Mouse (Mus musculus) limb, embryonic 12.5 days (tissue): Measurements from ENCODE around the gene Slc17a7. TPM values are rescaled to one million over a fixed set of nuclear protein-coding genes. Genes with fewer than 3 reads are reported as not detected.
"Not testable (repeated sequence)": the region's sequence is repeated elsewhere in the genome, so short reads cannot be mapped to it uniquely, and the experiment has no call there.

ENCODE experiments used
- ATAC-seq: fragments of 200-750 bp; cut with Nextera tagmentation; 2 replicates; pipeline ENCODE4 v1.8.0; 2017; ENCODE audit warnings: low read depth, moderate TSS enrichment; ENCODE audit not compliant: insufficient number of reproducible peaks, insufficient read depth, low FRiP score, low TSS enrichment
- H3K27ac ChIP-seq: fragments of 300-500 bp; sonication (generic); 2 replicates; pipeline ENCODE4 v1.5.1; 2016; ENCODE audit warnings: mild to moderate bottlenecking, moderate library complexity
- H3K27me3 ChIP-seq: fragments of 300-500 bp; sonication (generic); 2 replicates; pipeline ENCODE4 v1.6.1; 2016; ENCODE audit warnings: mild to moderate bottlenecking, moderate library complexity
- H3K36me3 ChIP-seq: fragments of 300-500 bp; sonication (generic); 2 replicates; pipeline ENCODE4 v1.6.1; 2016; ENCODE audit warnings: mild to moderate bottlenecking, moderate library complexity
- H3K4me1 ChIP-seq: fragments of 300-500 bp; sonication (generic); replicated peaks from 2 replicates; pipeline ENCODE4 v1.6.1; 2016
- H3K4me2 ChIP-seq: fragments of 300-500 bp; sonication (generic); 2 replicates; pipeline ENCODE4 v1.6.1; 2016; ENCODE audit warnings: mild to moderate bottlenecking, moderate library complexity
- H3K4me3 ChIP-seq: fragments of 300-500 bp; sonication (generic); replicated peaks from 2 replicates; pipeline ENCODE4 v1.5.1; 2016; ENCODE audit warnings: mild to moderate bottlenecking
- H3K9ac ChIP-seq: fragments of 300-500 bp; sonication (generic); replicated peaks from 2 replicates; pipeline ENCODE4 v1.6.1; 2016; ENCODE audit warnings: mild to moderate bottlenecking, moderate library complexity
- H3K9me3 ChIP-seq: fragments of 300-500 bp; sonication (generic); 2 replicates; pipeline ENCODE4 v1.6.1; 2016; ENCODE audit warnings: mild to moderate bottlenecking, moderate library complexity
- WGBS: fragments of 180-500 bp; shearing (Covaris S2); methylation state at CpG from one replicate; pipeline ENCODE4 v1.1.7; 2016; 5-methylcytosine and 5-hydroxymethylcytosine counted together
- polyA plus RNA-seq: library from polyadenylated mRNA; unstranded; fragments of >200 nt; fragmentation: Nextera tagmentation; extraction: Ambion mirVana; gene quantifications from 2 replicates; pipeline ENCODE4 v1.2.1, GENCODE M21; 2016

The Slc17a7 gene
- polyA plus RNA-seq, 1 experiment from 2014 or later: 0.25 TPM

DNA sequence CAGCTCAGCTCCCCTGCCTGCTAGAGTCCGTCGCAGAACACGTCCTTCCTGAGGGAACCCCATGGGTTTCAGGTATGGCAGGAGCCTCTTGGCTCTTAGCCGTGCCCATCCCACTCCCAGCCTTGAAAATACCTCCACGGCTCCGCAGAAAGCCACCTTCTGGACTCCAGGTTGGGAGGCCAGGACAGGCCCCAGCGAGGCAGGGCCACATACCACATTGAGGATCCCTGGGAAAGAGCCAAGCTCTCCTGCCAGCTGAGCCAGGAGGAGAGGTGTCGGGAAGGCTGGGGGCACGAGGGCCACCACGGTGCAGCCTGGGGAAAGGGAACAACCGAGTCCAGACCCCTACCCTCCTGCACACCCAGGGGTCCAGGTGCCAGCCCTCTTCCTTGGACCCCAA lies 16.5 kb upstream of the Slc17a7 start:
- no peaks in the 10 kb centered on the region for H3K9me3 ChIP-seq
- H3K27ac ChIP-seq: no peak overlapping the region
- WGBS: 88% methylated on average over 11 of the region's 11 CpGs
- no peaks in the 10 kb centered on the region for H3K27me3 ChIP-seq
- peaks cover 63% of the 10 kb centered on the region for H3K36me3 ChIP-seq
- H3K9ac ChIP-seq: no peak overlapping the region
- no peak overlapping the region for H3K4me3 ChIP-seq
- ATAC-seq: no peak
- no peak overlapping the region for H3K4me2 ChIP-seq
- peaks cover 15% of the 10 kb centered on the region for H3K4me1 ChIP-seq

DNA sequence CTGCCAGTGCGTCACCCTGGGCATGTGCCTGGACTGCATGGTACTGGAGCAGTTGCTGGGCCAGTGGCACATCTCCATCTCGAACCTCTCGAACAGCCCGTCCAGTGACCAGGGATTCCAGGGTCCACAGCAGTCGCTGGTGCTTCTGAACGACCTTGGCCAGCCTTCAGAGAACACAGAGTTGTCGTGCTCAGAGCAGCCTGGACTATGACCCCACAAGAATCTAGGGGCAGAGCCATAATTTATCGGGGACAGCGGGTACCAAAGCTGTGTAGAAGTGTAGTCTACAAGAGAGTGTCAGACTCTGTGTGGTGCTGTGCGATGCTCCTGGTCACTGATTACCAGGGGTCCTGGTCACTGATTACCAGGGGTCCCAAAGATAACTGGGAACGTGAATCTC lies 15.8 kb upstream of the Slc17a7 start:
- Histone ChIP-seq H3K4me3 (no peak overlapping the region), H3K9me3 (no peaks in the 10 kb centered on the region), H3K27ac (no peak overlapping the region), H3K36me3 (peaks cover 57% of the 10 kb centered on the region), H3K9ac (no peak overlapping the region), H3K27me3 (no peaks in the 10 kb centered on the region), H3K4me1 (peaks cover 15% of the 10 kb centered on the region), H3K4me2 (no peak overlapping the region)
- 91% methylated on average over 11 of the region's 11 CpGs for whole genome bisulfite sequencing
- ATAC-seq: no peak

DNA sequence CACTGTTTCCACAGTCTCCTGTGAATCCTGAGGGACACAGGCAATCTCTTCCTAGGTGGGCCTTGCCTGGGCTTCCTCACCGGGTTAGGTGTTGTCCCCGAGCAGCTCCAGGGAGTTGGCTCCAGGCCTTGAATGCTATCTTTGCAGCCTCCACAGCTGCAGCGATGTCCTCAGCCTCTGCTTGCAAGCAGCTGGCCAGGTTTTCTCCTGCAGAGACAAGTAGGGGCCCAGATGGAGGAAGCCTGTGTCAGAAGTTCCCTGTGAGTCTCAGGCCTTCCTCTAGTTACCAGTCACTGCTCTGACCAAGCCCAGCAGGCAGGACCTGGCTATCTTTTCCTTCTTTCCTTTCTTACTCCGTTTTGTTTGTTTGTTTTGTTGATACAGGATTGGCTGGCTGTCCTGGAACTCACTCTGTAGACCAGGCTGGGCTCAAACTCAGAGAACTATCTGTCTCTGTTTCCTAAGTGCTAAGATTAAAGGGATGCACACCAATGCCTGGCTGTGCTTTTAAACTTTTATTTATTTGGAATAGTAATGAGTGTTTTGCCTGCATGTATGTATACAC lies 15.1 kb upstream of the Slc17a7 start:
- H3K27ac ChIP-seq: no peak overlapping the region
- no peaks in the 10 kb centered on the region for H3K9me3 ChIP-seq
- no peak for ATAC-seq
- no peaks in the 10 kb centered on the region for H3K27me3 ChIP-seq
- no peak overlapping the region for H3K4me3 ChIP-seq
- no peak overlapping the region for H3K9ac ChIP-seq
- 68% methylated on average over 4 of the region's 4 CpGs for WGBS
- H3K36me3 ChIP-seq: peaks cover 50% of the 10 kb centered on the region
- H3K4me1 ChIP-seq: peaks cover 19% of the 10 kb centered on the region
- H3K4me2 ChIP-seq: no peak overlapping the region

DNA sequence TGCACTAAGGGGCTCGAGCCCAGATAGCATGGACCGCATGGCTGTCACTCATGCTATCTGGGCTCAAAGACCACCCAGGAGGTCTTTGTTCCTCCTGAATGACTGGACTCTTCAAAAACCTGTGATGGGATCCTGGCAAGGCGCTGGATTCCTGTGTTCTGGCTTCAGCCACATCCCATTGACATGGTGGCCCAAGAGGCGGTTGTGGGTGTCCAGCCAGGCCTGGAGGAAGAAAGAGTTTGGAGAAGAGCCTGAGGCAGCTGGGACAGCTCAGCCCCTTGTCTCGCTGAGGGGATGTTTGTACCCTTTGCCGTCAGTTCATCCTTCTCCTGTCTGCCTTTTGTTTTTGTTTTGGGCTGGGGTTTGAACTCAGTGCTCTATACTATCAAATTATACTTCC lies 14.2 kb upstream of the Slc17a7 start:
- Histone ChIP-seq H3K27ac (no peak overlapping the region), H3K9me3 (no peaks in the 10 kb centered on the region), H3K9ac (no peak overlapping the region), H3K36me3 (peaks cover 41% of the 10 kb centered on the region), H3K4me2 (no peak overlapping the region), H3K4me3 (no peak overlapping the region), H3K4me1 (peaks cover 20% of the 10 kb centered on the region), H3K27me3 (no peaks in the 10 kb centered on the region)
- ATAC-seq: no peak
- WGBS: 73% methylated on average over 6 of the region's 6 CpGs

DNA sequence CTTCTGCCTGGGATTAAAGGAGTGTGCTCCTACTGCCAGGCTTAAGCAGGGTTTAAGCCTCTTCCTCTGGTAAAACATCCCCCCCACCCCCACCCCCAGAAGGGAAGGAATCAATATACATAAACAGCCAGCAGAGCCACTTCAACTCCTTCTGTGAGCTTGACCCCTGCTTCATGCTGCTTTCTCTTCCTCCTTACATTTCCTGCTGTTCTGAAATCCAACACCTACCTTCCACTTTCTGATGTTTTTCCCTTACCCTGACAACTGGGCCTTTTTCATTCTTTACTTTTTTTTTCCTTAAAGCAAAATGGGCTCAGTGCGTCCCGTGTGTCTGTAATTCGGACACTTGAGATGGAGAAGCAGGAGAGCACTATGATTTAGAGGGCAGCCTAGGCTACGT lies 13.4 kb upstream of the Slc17a7 start:
- no peak for ATAC-seq
- peaks cover 27% of the 10 kb centered on the region for H3K4me1 ChIP-seq
- peak overlapping the region; percentile 38; the same call in 1 of the 2 replicates for H3K9ac ChIP-seq
- H3K4me3 ChIP-seq: no peak overlapping the region
- no peaks in the 10 kb centered on the region for H3K9me3 ChIP-seq
- peak overlapping the region; percentile 62 for H3K27ac ChIP-seq
- H3K36me3 ChIP-seq: peaks cover 33% of the 10 kb centered on the region
- H3K4me2 ChIP-seq: no peak overlapping the region
- H3K27me3 ChIP-seq: no peaks in the 10 kb centered on the region
- WGBS: 45% methylated on average over 4 of the region's 4 CpGs

DNA sequence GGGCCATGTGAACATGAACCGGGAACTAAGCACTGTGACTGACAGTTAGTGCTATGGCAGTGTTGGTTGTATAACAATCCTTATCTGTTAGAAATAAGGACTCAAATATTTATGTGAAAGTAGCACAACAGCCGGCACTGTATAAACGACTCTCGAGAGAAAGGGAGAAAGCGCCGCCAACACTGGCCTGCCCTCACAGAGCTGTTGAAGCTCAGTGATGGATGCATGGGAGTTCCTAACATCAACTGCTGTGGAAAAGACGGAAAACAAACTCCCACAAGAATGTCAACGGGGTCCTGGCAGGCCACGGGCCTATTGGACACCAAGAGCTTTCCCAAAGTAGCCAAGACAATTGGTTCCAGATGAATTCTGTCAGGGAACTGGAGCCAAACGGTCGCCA lies 12.4 kb upstream of the Slc17a7 start:
- Histone ChIP-seq H3K4me3 (no peak overlapping the region), H3K27me3 (no peaks in the 10 kb centered on the region), H3K9ac (0 out of 2 replicates have a peak overlapping the region, but pooled peaks have one; percentile 34), H3K4me2 (no peak overlapping the region), H3K27ac (0 out of 2 replicates have a peak overlapping the region, but pooled peaks have one; percentile 62), H3K9me3 (no peaks in the 10 kb centered on the region), H3K36me3 (peaks cover 27% of the 10 kb centered on the region), H3K4me1 (peaks cover 31% of the 10 kb centered on the region)
- 26% methylated on average over 11 of the region's 11 CpGs for WGBS
- ATAC-seq: no peak

DNA sequence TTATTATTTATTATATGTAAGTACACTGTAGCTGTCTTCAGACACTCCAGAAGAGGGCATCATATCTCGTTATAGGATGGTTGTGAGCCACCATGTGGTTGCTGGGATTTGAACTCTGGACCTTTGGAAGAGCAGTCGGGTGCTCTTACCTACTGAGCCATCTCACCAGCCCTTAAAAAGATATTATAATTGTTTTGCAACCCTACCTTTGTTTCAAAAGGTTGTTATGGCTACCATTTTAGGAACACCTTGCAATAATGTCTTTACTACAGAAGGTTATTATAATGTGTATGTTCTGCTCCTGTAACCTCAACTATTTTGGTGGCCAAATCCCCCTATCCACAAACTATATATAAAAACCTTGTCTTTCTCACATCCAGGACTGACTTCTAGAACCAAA lies 10.7 kb upstream of the Slc17a7 start:
- peaks cover 31% of the 10 kb centered on the region for H3K4me1 ChIP-seq
- not testable (repeated sequence) for H3K27ac ChIP-seq, ATAC-seq, H3K27me3 ChIP-seq, H3K9me3 ChIP-seq, H3K9ac ChIP-seq
- peak overlapping the region; percentile 76 for H3K4me2 ChIP-seq
- H3K4me3 ChIP-seq: peak overlapping the region; percentile 64; the same call in 1 of the 2 replicates
- 95% methylated on average over 2 of the region's 2 CpGs for WGBS
- H3K36me3 ChIP-seq: peaks cover 23% of the 10 kb centered on the region

DNA sequence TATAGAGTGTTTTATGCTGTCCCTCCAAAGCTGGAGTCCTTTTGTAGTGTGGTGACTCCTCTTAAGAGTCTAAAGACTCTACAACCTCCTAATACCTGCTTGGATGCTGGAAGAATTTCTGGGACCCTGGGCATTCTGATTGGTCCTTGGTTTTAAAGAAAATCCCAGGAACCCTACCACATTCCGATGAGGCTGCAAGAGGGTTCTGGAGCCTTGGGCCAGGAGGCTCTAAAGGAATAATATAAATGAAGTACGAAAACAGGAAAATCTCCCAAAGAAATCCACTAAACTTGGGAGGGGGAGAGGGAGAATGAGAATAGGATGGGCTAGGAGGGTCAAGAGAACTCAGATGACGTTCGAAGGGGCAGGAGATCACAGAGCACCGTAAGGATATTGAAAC lies 10.2 kb upstream of the Slc17a7 start:
- no peaks in the 10 kb centered on the region for H3K27me3 ChIP-seq
- no peak for ATAC-seq
- peak overlapping the region; percentile 64 for H3K4me3 ChIP-seq
- H3K4me1 ChIP-seq: peaks cover 31% of the 10 kb centered on the region
- peak overlapping the region; percentile 76 for H3K4me2 ChIP-seq
- H3K36me3 ChIP-seq: peaks cover 23% of the 10 kb centered on the region
- H3K27ac ChIP-seq: peak overlapping the region; percentile 95
- no peaks in the 10 kb centered on the region for H3K9me3 ChIP-seq
- WGBS: 4% methylated on average over 5 of the region's 5 CpGs
- peak overlapping the region; percentile 81 for H3K9ac ChIP-seq

DNA sequence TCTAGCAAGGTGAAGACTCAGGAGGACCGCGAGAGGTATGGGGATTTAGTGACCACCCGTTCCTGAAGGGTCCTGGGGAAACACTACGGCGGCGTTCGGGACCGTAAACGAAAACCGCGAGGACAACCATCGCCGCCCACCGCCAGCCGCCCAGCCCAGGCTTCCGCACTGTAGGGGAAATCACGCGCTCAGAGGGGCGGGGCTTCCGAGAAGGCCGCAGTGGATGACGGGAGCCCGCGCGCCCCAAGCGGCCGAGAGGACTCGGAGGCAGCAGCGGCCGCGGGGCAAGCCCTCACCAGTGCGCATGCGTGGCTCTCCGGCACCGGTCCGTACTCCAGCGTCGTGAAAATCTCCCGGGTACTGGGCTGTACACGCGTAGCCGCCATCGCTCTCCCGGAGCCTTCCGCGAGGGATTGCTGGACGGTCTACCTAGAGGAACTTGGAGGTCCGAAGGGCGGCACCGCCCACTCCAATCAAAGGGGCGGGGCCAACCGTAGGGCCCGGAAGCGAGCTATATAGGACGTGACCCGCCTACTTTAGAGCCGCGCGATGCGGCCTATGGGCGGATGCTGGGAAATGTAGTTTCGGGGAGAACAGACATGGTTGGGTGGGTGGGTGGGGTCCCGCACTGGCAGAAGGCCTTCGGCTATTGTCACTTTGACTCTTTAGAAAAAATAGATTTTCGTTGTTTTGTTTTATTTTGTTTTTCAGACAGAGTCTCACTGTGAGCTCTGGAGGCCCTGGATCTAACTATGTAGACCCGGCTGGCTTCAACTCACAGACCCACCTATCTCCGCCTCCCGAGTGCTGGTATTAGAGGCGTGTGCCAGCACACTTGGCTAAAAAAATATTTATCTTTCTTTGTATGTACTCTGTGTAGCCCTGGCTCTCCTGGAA lies 9.4 kb upstream of the Slc17a7 start, which contains the start of the genes Pih1d1 and Aldh16a1:
Pih1d1 (plus strand) TSS at position 208 of the 897 bp plus-strand sequence.
Aldh16a1 (minus strand) TSS at position 489 of the 897 bp plus-strand sequence.
- Histone ChIP-seq H3K9me3 (no peaks in the 10 kb centered on the region), H3K27ac (peak within 1 kb of the TSS; percentile 95), H3K9ac (peak within 1 kb of the TSS; percentile 81), H3K4me3 (peak within 1 kb of the TSS; percentile 64), H3K36me3 (peaks cover 30% of the 10 kb centered on the region), H3K4me2 (peak within 1 kb of the TSS; percentile 76), H3K27me3 (no peaks in the 10 kb centered on the region), H3K4me1 (peaks cover 31% of the 10 kb centered on the region)
- peak; percentile 96 for ATAC-seq
- 5% methylated on average over 69 of the region's 69 CpGs for WGBS

DNA sequence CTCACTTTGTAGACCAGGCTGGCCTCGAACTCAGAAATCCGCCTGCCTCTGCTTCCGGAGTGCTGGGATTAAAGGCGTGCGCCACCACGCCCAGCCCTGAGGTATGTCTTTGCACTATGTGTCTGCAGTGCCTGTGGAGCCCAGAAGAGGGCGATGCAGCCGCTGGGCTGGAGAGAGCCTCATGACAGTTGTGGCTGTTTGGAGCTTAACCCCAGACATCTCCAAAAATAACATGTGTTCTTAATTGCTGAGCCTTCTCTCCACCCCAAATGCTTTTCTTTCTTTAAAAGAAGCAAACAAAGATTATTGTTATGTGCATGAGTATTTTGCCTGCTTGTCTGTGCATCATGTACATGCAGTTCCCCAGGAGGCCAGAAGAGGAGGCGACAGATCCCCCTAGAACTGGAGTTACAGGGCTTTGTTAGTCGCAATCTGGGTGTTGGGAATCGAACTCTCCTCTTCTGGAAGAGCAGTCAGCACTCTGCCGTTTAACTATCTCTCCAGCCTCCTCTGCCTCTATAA lies 8.7 kb upstream of the Slc17a7 start:
- Histone ChIP-seq H3K9ac (0 out of 2 replicates have a peak overlapping the region, but pooled peaks have one; percentile 81), H3K4me3 (peak overlapping the region; percentile 64), H3K4me1 (peaks cover 30% of the 10 kb centered on the region), H3K27me3 (no peaks in the 10 kb centered on the region), H3K4me2 (peak overlapping the region; percentile 76), H3K9me3 (no peaks in the 10 kb centered on the region), H3K27ac (no peak overlapping the region), H3K36me3 (peaks cover 38% of the 10 kb centered on the region)
- no peak for ATAC-seq
- WGBS: 79% methylated on average over 12 of the region's 12 CpGs

DNA sequence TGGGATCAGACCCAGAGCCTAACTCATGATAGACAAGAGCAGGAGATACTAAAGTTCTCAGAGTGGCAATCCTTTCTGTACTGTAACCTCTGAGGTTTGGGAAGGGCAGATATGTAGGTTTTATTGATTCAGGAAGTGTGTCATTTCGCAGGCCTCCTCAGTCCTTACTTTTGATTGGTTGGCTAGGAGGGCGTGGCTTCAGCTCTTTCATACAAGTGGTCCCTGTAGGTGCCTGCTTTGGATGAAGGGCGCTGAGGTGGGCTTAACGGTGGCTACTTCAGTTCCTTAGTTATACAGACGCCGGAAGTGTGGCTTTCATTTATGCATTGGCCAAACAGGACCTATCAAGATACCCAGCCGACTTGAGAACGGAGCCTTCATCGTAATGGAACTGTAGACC lies 8.2 kb upstream of the Slc17a7 start:
- Histone ChIP-seq H3K27ac (no peak overlapping the region), H3K9ac (0 out of 2 replicates have a peak overlapping the region, but pooled peaks have one; percentile 14), H3K4me1 (peaks cover 24% of the 10 kb centered on the region), H3K27me3 (no peaks in the 10 kb centered on the region), H3K36me3 (peaks cover 43% of the 10 kb centered on the region), H3K4me2 (no peak overlapping the region; the same call in 1 of the 2 replicates), H3K9me3 (no peaks in the 10 kb centered on the region), H3K4me3 (no peak overlapping the region)
- WGBS: 83% methylated on average over 9 of the region's 9 CpGs
- ATAC-seq: no peak
